Mouse (Mus musculus): ENCODE measurements around the gene Atp5mpl.

DNA sequence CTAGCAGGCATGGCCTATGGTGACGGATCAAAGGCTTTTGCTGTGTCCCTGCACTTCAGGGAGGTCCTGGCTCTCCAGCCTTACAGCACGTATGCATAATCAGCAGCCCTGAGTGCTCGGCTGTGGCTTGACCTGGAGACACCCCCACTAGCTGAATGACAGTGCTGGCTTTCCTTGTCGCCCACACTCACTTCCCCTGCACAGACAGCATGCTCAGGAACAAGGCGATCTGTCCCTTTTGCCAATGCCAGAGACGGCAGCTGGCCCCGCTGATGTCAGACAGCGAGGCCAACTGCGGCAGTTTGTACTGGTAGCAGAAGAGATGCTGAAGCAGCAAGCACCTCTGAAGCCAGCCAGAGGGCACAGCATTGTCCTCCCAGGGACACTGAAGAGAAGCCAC is 46.7 kb downstream of the Atp5mpl start:
- TF ChIP-seq POLR2A (IDR thresholded peaks at IDR 0.05; ENCODE audit: insufficient read depth, low read depth, low read length), result no peak
- TF ChIP-seq CTCF (IDR thresholded peaks at IDR 0.05; ENCODE audit: insufficient read depth, low read depth, low read length), result no peak
